Mouse (Mus musculus) lung, adult 10 weeks (tissue): Measurements from ENCODE around the gene Trafd1. TPM values are rescaled to one million over a fixed set of nuclear protein-coding genes. Genes with fewer than 3 reads are reported as not detected.

Experiments used
- polyA plus RNA-seq: library from polyadenylated mRNA; stranded (reverse); fragments of 350-450 nt; fragmentation: Illumina TruSeq; extraction: RNeasy Lipid Tissue Mini Kit (QIAGEN cat#74804); gene quantifications from one replicate; pipeline ENCODE4 v1.2.3, GENCODE M21; 2014; ENCODE audit warnings: low read depth, low replicate concordance; ENCODE audit not compliant: insufficient read depth

The Trafd1 gene
- 49.6 TPM for polyA plus RNA-seq

GRCm38 (mm10) chr5:121385461-121386119, at the start of gene Trafd1:
Gene Trafd1, minus strand, starts transcription at chr5:121385632.

GRCm38 (mm10) chr5:121397187-121398145, 12.0 kb upstream of the Trafd1 start, which contains the start of gene Naa25:
Gene Naa25, plus strand, starts transcription at chr5:121397936.

Other genes with a start within 250 kb of the Trafd1 start
- gene Ptpn11, start 194.2 kb downstream of the Trafd1 start, polyA plus RNA-seq = 31.0 TPM
- gene Rpl6, start 181.2 kb downstream of the Trafd1 start, polyA plus RNA-seq = 789 TPM
- gene Hectd4, start 165.4 kb downstream of the Trafd1 start, polyA plus RNA-seq = 2.4 TPM
- gene Naa25, start 12.3 kb upstream of the Trafd1 start, polyA plus RNA-seq = 5.5 TPM
- gene Tmem116, start 66.3 kb upstream of the Trafd1 start, polyA plus RNA-seq = 12.4 TPM
- gene Erp29, start 66.9 kb upstream of the Trafd1 start, polyA plus RNA-seq = 149 TPM
- not detected for gene Adam1b, start 117.8 kb upstream of the Trafd1 start, polyA plus RNA-seq
- 1.4 TPM for gene Adam1a, start 159.8 kb upstream of the Trafd1 start, polyA plus RNA-seq
- not detected for gene Gm42878, start 159.8 kb upstream of the Trafd1 start, polyA plus RNA-seq
- gene Mapkapk5, start 160.3 kb upstream of the Trafd1 start, polyA plus RNA-seq = 50.4 TPM
- 948 TPM for gene Aldh2, start 208.2 kb upstream of the Trafd1 start, polyA plus RNA-seq
- 5.6 TPM for gene Acad12, start 233.3 kb upstream of the Trafd1 start, polyA plus RNA-seq